Mouse (Mus musculus) erythroblast, embryonic 14.5 days (primary cell): Measurements from ENCODE around the gene Mms19.

Experiments used
- GATA1 ChIP-seq: IDR thresholded peaks from 2 replicates; pipeline ENCODE4 v1.6.1; 2012; ENCODE audit warnings: low read length, inconsistent platforms, mixed read lengths
- TAL1 ChIP-seq: IDR thresholded peaks from 3 replicates; pipeline ENCODE4 v1.6.1; 2012; ENCODE audit warnings: low read length, inconsistent platforms, mixed read lengths

DNA sequence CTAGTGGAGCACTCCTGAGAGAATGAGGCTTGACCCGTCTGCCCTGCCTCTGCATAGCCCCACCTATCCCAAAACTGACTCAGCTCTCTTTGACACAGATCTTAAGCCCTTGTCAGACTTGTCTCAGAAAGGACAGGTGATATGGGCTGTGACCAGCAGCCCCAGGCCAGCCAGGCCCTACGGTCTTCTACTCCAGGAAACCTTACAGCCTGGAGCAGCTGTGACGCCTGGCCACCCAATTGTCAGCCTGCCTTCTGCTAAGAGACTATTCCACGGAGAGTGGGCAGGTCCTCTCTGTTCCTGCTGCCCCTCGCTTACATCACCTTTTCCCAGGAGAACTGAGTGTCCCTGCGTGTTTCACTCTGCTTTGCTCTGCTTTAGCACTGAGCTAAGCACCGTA lies 30.2 kb upstream of the Mms19 start:
- TF ChIP-seq TAL1 (no peak), GATA1 (no peak)
